Mouse (Mus musculus): ENCODE results near the gene Gm5580. TPM values are rescaled to one million over a fixed set of nuclear protein-coding genes. Genes with fewer than 3 reads are reported as not detected.
"Not testable (repeated sequence)": the region's sequence is repeated elsewhere in the genome, so short reads cannot be mapped to it uniquely, and the experiment has no call there.

The Gm5580 gene
- 0.53 and 0.78 TPM in 2 replicates for polyA plus RNA-seq (2015; fragmentation: Nextera tagmentation; extraction: Ambion mirVana)

GRCm38 (mm10) chr6:116550841-116551240 is at the start of gene Gm5580:
Gene Gm5580 (plus strand): TSS chr6:116551141.
- not testable (repeated sequence) for H3K36me3 ChIP-seq (ENCODE audit: poor library complexity, severe bottlenecking); H3K27ac ChIP-seq; H3K9me3 ChIP-seq (replicated peaks); ATAC-seq; H3K27me3 ChIP-seq; H3K9ac ChIP-seq; H3K4me2 ChIP-seq; H3K4me3 ChIP-seq; H3K4me1 ChIP-seq
- WGBS: 95% methylated on average over 11 of the region's 11 CpGs

GRCm38 (mm10) chr6:116506302-116507003 is 44.5 kb upstream of the Gm5580 start, which contains the start of gene Olfr212:
Gene Olfr212 (plus strand): TSS chr6:116506516.
- ATAC-seq, H3K27ac ChIP-seq, H3K9ac ChIP-seq: not testable (repeated sequence)

GRCm38 (mm10) chr6:116514832-116515231 is 36.1 kb upstream of the Gm5580 start:
- Histone ChIP-seq H3K9ac (no peak overlapping the region), H3K27me3 (no peaks in the 10 kb centered on the region), H3K4me1 (no peaks in the 10 kb centered on the region), H3K4me3 (no peak overlapping the region), H3K9me3 (replicated peaks) (no peaks in the 10 kb centered on the region), H3K4me2 (no peak overlapping the region), H3K36me3 (ENCODE audit: poor library complexity, severe bottlenecking) (no peaks in the 10 kb centered on the region), H3K27ac (no peak overlapping the region)
- no peak for ATAC-seq

More at GRCm38 (mm10) chr6:116506302-116507003, 44.5 kb upstream of the Gm5580 start, which contains the start of gene Olfr212:
- H3K4me3 ChIP-seq; H3K36me3 ChIP-seq (ENCODE audit: poor library complexity, severe bottlenecking); H3K4me1 ChIP-seq; H3K4me2 ChIP-seq; H3K27me3 ChIP-seq: not testable (repeated sequence)
- whole genome bisulfite sequencing: 95% methylated on average over 20 of the region's 20 CpGs
- peaks cover 11% of the 10 kb centered on the region for H3K9me3 ChIP-seq (replicated peaks)

GRCm38 (mm10) chr6:116538156-116538555 is 12.8 kb upstream of the Gm5580 start, which contains the start of gene Olfr213:
Gene Olfr213 (plus strand): TSS chr6:116538456.
- no peaks in the 10 kb centered on the region for H3K4me1 ChIP-seq
- ATAC-seq: no peak
- no peak within 1 kb of the TSS for H3K4me3 ChIP-seq
- H3K36me3 ChIP-seq (ENCODE audit: poor library complexity, severe bottlenecking): no peaks in the 10 kb centered on the region
- 86% methylated on average over 1 of the region's 1 CpGs for WGBS
- H3K4me2 ChIP-seq: no peak within 1 kb of the TSS
- no peak within 1 kb of the TSS for H3K9ac ChIP-seq
- H3K27me3 ChIP-seq: no peaks in the 10 kb centered on the region
- no peak within 1 kb of the TSS for H3K27ac ChIP-seq
- no peaks in the 10 kb centered on the region for H3K9me3 ChIP-seq (replicated peaks)

GRCm38 (mm10) chr6:116542500-116542899 is 8.4 kb upstream of the Gm5580 start:
- Histone ChIP-seq H3K4me1 (no peaks in the 10 kb centered on the region), H3K36me3 (ENCODE audit: poor library complexity, severe bottlenecking) (no peaks in the 10 kb centered on the region), H3K4me2 (no peak overlapping the region), H3K4me3 (no peak overlapping the region), H3K27me3 (no peaks in the 10 kb centered on the region), H3K9me3 (replicated peaks) (no peaks in the 10 kb centered on the region), H3K9ac (no peak overlapping the region), H3K27ac (no peak overlapping the region)
- ATAC-seq: no peak
- WGBS: 88% methylated on average over 2 of the region's 2 CpGs

- Histone ChIP-seq H3K4me2 (no peak within 1 kb of the TSS), H3K4me1 (no peaks in the 10 kb centered on the region), H3K36me3 (ENCODE audit: poor library complexity, severe bottlenecking) (no peaks in the 10 kb centered on the region), H3K27me3 (no peaks in the 10 kb centered on the region), H3K9ac (no peak within 1 kb of the TSS), H3K9me3 (replicated peaks) (no peaks in the 10 kb centered on the region), H3K4me3 (no peak within 1 kb of the TSS), H3K27ac (no peak within 1 kb of the TSS)
- 80% methylated on average over 1 of the region's 1 CpGs for WGBS
- no peak for ATAC-seq
Measured at GRCm38 (mm10) chr6:116553935-116554334, 3.0 kb downstream of the Gm5580 start, which contains the start of gene Olfr214. Gene Olfr214 (plus strand): TSS chr6:116554235.

GRCm38 (mm10) chr6:116554952-116555351 is 4.0 kb downstream of the Gm5580 start:
- H3K4me1 ChIP-seq: no peaks in the 10 kb centered on the region
- ATAC-seq: no peak
- H3K4me2 ChIP-seq: no peak overlapping the region
- 91% methylated on average over 3 of the region's 3 CpGs for WGBS
- H3K4me3 ChIP-seq: no peak overlapping the region
- H3K36me3 ChIP-seq (ENCODE audit: poor library complexity, severe bottlenecking): no peaks in the 10 kb centered on the region
- no peak overlapping the region for H3K27ac ChIP-seq
- no peak overlapping the region for H3K9ac ChIP-seq
- no peaks in the 10 kb centered on the region for H3K9me3 ChIP-seq (replicated peaks)
- H3K27me3 ChIP-seq: no peaks in the 10 kb centered on the region

- WGBS: 28% methylated on average over 3 of the region's 3 CpGs
- no peak for ATAC-seq
Measured at GRCm38 (mm10) chr6:116569834-116570233, 18.9 kb downstream of the Gm5580 start.

GRCm38 (mm10) chr6:116584095-116584494 is 33.2 kb downstream of the Gm5580 start, which contains the start of gene Olfr215:
Gene Olfr215 (minus strand): TSS chr6:116584195.
- no peaks in the 10 kb centered on the region for H3K36me3 ChIP-seq (ENCODE audit: poor library complexity, severe bottlenecking)
- no peaks in the 10 kb centered on the region for H3K27me3 ChIP-seq
- no peak within 1 kb of the TSS for H3K27ac ChIP-seq
- H3K9ac ChIP-seq: no peak within 1 kb of the TSS
- H3K4me3 ChIP-seq: no peak within 1 kb of the TSS
- H3K9me3 ChIP-seq (replicated peaks): no peaks in the 10 kb centered on the region
- H3K4me2 ChIP-seq: no peak within 1 kb of the TSS
- WGBS: 51% methylated on average over 4 of the region's 4 CpGs
- H3K4me1 ChIP-seq: no peaks in the 10 kb centered on the region
- no peak for ATAC-seq

More at GRCm38 (mm10) chr6:116569834-116570233, 18.9 kb downstream of the Gm5580 start:
- Histone ChIP-seq H3K4me1 (no peaks in the 10 kb centered on the region), H3K9ac (no peak overlapping the region), H3K4me3 (no peak overlapping the region), H3K9me3 (replicated peaks) (no peaks in the 10 kb centered on the region), H3K27ac (no peak overlapping the region), H3K36me3 (ENCODE audit: poor library complexity, severe bottlenecking) (no peaks in the 10 kb centered on the region), H3K27me3 (no peaks in the 10 kb centered on the region), H3K4me2 (no peak overlapping the region)

- not testable (repeated sequence) for H3K4me2 ChIP-seq; H3K9me3 ChIP-seq (replicated peaks); H3K36me3 ChIP-seq (ENCODE audit: poor library complexity, severe bottlenecking); ATAC-seq; H3K4me1 ChIP-seq; H3K4me3 ChIP-seq; H3K27me3 ChIP-seq; H3K27ac ChIP-seq; H3K9ac ChIP-seq
Measured at GRCm38 (mm10) chr6:116600969-116601368, 50.0 kb downstream of the Gm5580 start.

Measured in forebrain, embryonic 13.5 days (tissue).